Mouse (Mus musculus): ENCODE measurements at regions not wholly inside any gene's neighbourhood (a gene's known extent, or its start where the extent isn't known, plus 50 kb on each side); places are given as distances from the start of the nearest gene placed in this dataset.

DNA sequence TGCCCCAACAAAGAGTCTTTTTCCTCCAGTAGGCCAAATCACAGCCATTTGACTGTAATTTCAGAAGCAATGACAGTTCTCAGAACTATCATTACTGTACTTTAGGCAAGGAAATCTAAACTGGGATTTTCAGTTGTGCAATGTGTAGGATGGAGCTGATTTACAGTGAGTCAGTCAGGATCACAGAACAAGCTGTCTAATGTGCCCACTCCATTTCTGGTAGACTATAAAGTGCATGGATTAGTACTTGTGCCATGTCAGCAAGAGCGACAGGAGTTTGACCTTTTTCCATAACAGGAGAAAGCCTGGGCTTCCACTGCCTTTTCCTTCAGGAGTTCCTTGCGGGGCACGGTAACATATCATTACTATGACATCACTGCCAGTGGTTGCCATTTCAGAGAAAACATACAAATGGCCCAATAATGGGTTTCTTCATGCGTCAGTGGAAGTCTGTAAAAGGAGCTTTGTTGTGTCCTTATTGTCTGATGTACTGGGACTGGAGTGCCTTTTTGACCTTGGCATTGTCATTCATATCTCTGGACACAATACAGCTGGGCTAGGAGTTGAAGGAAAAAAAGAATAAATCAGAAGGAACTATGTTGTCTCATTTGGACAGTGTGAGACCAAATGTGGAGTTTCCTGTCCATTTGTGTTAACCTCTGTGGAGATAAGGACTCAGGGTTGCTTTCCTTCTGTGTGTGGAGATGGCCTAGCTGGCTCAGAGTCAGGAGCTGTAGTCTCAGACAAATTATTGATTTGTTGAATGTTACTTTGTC is 271.5 kb upstream of the BC052040 start:
- in situ Hi-C loops (cut with MboI, MseI): no loop called here

DNA sequence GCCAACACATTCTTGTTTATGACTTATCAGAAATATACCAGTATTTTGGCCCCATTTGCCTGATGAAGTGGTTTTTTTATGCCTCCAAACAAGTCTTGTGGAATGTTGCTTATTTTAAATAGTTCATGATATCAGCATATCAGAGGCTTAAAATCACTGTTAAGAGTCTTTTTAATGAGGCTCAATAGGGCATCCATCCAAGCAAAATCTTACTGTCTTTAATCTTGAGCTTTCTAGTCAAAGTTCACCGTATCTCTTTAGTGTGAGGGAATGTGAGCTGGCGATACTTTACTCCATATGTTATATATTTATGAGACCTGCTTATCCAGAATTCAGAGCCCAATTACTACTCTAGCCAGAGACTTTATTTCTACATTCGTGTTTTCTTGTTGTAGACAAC is 263.0 kb upstream of the BC052040 start:
- in situ Hi-C loops (cut with MboI, MseI): no loop called here

- in situ Hi-C loops (cut with MboI, MseI): no loop called here
Observed at GRCm38 (mm10) chr2:115322582-115322981, 258.9 kb upstream of the BC052040 start.

- in situ Hi-C loops (cut with MboI, MseI): no loop called here
Observed at GRCm38 (mm10) chr2:115326526-115326925, 255.0 kb upstream of the BC052040 start.

- in situ Hi-C loops (cut with MboI, MseI): no loop called here
Observed at GRCm38 (mm10) chr2:115338178-115338577, 243.3 kb upstream of the BC052040 start.

GRCm38 (mm10) chr2:115339034-115339433 is 242.5 kb upstream of the BC052040 start:
- in situ Hi-C loops (cut with MboI, MseI): no loop called here

DNA sequence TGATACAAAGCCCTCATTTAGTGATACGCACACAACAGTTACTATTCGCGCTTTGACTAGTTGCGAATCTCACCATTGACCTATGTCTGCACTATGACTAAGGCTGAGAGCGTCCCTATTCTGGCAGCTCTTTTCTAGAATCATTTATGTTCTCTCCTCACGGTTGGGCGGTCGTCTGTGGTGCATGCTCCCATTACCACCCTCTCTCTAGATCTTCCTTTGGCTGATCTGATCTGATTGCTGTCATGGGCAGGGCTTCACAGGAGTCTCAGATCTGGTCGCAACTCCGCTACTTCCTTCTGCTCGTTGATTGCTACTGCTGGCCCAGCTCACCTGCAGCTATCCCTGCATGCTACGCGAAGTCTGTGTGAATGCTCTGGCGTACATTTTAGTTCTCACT is 239.2 kb upstream of the BC052040 start:
- in situ Hi-C loops (cut with MboI, MseI): no loop called here

- in situ Hi-C loops (cut with MboI, MseI): no loop called here
Observed at GRCm38 (mm10) chr2:115346551-115346950, 235.0 kb upstream of the BC052040 start.

DNA sequence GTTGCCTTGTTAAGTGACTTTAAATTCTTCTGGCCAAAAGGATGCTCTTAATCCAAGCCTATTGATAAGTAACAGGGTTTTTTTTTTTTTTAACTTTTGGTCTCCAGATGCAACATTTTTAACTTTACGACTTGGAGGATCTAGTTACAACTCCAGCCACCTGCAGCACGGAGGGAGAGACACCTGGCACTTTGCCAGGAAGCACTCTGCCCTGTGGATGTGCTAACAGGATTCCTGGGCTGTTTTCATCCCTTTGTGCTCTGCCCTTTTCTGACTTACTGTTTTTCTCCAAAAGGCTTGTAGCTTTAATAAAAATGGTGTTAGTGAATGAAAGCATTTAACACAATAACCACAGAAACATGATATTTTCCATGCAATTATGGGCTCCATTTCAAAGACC is 233.3 kb upstream of the BC052040 start:
- in situ Hi-C loops (cut with MboI, MseI): no loop called here

GRCm38 (mm10) chr2:115371072-115371471 is 210.4 kb upstream of the BC052040 start:
- in situ Hi-C loops (cut with MboI, MseI): no loop called here

GRCm38 (mm10) chr2:115375336-115375735 is 206.2 kb upstream of the BC052040 start:
- in situ Hi-C loops (cut with MboI, MseI): no loop called here

DNA sequence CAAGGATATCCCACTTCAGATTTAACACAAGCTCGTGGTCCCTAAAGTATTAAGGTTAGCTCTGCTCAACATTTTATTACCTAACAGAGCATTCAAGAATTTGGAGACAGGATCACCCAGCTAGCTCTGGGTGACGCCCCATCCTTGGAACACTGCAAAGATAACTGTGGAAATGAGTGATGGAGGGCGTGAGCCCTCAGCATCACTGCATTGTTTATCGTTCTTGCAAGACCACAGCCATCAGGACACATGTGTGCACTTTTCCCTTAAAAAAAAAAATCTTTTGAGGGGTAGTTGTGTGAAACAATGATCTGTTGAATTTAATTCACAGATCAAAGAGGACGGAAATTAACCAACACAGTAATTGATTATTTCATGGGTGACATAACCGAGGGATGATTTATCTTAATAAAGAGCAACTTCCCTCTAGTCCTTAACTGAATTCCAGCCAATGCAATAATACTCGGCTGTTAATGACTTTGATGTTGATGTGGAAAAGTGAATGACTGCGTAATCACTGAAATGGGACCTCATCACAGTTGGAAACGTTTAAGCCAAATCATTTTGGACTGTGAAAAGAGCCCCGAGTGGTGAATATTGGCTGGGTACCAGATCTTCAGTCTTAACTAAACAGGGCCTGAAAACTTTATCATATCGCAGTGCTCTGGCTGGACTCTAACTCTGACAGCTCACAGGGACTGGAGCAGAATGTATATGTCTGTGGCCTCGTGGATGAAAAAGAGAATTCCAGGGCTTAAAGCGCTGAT is 196.9 kb upstream of the BC052040 start:
- in situ Hi-C loops (cut with MboI, MseI): no loop called here

GRCm38 (mm10) chr2:115385207-115386168 is 196.0 kb upstream of the BC052040 start:
- in situ Hi-C loops (cut with MboI, MseI): no loop called here

GRCm38 (mm10) chr2:115391575-115391974 is 189.9 kb upstream of the BC052040 start:
- in situ Hi-C loops (cut with MboI, MseI): no loop called here

- in situ Hi-C loops (cut with MboI, MseI): no loop called here
Observed at GRCm38 (mm10) chr2:115392082-115392762, 189.3 kb upstream of the BC052040 start.

DNA sequence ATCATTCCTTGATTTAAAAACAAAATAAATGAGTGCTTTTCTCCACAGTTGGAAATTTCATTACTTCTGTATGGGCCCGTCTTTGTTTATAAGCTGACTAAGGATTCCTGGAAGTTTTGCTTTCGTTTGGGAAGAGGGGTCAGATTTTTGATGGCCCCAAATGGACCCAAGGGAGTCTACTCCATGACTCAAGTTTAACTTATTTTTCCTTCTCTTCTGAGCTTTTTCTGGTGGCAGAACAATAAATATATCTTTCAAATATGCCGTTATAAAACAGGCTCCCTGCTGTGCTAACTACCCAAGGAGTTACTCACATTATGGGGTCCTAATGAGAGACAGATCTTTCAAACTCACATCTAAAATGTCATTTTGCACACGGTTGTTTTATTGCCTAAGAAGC is 187.4 kb upstream of the BC052040 start:
- in situ Hi-C loops (cut with MboI, MseI): no loop called here

GRCm38 (mm10) chr2:115398550-115398949 is 183.0 kb upstream of the BC052040 start:
- in situ Hi-C loops (cut with MboI, MseI): no loop called here

DNA sequence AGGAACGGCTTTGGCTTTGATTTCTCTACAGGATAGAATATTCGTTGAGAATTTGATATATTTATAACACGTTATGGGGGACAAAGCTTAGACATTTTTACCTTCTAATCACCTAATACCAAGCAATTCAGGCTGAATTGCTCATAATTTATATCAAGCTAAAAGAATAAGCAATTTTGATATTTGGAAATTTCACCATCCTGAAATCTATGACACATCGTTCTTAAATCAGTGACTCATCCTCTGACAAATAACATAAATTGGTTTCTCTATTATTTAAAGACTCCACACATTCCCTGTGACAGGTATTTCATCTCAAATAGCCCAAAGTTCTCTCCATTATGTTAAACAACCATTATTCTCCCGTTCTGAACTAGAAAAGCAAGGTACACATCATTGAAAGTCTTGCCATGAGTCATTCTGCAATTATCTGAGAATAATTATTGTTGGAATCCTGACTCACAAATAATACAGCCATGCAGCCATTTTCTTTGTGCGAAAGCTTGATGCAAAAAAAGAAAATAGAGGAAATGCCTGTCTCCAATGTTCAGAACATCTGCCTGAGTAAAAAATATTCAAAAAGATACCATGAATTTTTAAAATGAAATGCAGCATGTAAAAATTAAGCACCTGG is 182.3 kb upstream of the BC052040 start:
- in situ Hi-C loops (cut with MboI, MseI): no loop called here

DNA sequence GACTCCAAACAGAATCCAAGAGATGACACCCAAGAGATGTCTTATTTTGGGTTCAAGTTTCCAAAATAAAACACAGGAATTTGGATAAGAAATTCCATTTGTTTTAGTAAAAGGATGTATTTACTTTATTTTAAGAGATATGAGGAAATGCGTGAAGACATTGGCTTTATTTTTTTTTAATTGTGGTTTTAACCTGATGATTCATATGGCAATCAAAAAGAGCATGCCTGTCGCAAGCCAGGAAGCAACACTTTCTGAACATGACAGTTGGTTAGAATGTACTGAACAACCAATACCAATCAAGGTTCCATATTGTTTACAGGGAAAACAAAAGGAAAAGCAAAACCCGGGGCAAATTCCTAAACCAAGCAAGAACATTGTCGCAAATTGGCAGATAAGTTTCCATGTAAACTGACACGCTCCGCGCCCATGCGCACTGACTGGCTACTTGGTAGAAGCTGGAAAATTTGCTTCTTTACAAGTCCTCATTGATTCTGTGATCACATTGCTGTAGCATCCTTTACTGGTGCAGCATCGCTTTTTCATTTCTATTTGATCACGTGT is 181.4 kb upstream of the BC052040 start:
- in situ Hi-C loops (cut with MboI, MseI): no loop called here

DNA sequence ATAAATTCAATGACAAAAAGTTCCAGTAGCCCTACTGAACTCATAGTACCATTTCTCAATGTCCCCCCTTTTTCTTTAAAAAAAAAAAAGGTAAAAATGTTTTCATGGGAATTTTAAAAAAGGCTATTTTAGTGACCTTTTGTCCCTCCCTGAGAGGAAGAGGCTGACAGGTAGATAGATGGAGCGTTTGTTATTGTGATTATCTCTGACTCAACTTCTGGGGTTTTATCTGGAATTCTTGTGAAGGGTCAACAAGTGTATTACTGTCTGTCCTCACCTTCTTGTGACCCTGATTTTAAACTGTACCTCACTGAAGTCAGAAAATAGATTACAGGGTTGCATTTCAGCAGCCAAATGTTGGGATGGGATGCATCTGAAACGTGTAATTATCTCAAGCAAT is 179.3 kb upstream of the BC052040 start:
- in situ Hi-C loops (cut with MboI, MseI): no loop called here

DNA sequence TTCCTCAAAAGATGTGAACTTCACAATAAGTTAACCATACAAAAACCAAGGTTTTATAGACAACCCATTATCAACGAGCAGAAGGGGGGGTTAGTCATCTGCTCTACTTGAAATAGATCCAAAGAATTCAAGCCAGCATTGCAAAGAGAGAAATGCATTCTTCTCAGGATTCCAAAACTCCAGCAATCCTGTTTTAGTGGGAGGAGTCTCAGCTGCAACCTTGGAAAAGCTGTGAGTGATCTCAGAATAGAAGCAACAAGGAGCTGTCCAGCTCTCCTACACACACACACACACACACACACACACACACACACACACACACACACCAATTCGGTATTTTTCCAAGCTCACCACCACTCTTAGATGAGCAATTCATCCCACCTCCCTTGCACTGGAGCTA is 149.0 kb upstream of the BC052040 start:
- in situ Hi-C loops (cut with MboI, MseI): no loop called here

All from T-helper 1 cell (primary cell).